Mouse (Mus musculus): ENCODE results near the gene 4931406C07Rik. TPM values are rescaled to one million over a fixed set of nuclear protein-coding genes. Genes with fewer than 3 reads are reported as not detected.
A peak's percentile ranks its signal among the peaks of the same experiment; 100 is the strongest.
"Not testable (repeated sequence)": the region's sequence is repeated elsewhere in the genome, so short reads cannot be mapped to it uniquely, and the experiment has no call there.

4931406C07Rik gene
- 1 to 10 TPM; 3.6 to 4.0 TPM for total RNA-seq (2021)
- long read RNA-seq, experiment 1, partial matches to known transcripts = 1 of 2 reads
- long read RNA-seq, experiment 1, other reads (novel, unspliced or antisense) = 0 of 2 reads
- long read RNA-seq, experiment 2, partial matches to known transcripts = 1 of 2 reads
- long read RNA-seq, experiment 2, other reads (novel, unspliced or antisense) = 0 of 2 reads

DNA sequence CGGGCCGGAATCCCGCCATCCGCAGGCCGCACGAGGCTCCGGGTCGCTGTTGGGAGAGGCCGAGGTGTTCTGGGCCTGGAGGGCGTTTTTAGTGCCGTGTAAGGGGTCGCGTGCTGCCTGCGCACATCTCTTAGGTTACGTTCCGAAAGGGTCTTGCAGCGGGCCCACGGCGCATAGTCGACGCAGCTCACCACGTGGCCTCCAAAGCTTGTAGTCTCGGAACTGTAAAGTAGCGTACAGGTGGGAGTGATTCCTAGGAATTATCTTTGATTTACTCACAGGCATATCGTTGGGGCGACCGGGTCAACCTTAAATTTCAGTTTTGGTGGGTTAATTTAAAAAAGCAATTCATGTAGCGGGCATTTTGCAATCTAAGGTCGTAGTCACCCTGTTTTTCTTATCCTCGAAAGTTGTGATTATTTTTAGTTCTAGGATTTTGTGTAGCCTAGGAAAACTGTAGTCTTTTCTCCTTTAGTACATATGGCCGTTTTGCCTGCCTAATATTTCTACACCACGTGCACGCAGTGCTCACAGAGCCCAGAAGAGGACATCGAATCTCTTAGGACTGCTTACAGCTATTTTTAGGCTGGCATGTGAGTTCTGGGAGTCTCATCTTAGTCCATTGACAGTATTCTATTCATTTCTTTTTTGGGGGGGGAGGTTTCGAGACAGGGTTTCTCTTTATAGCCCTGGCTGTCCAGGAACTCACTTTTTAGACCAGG, at the start of gene 4931406C07Rik:
TSS of gene 4931406C07Rik (minus strand) at position 51 of the 722 bp plus-strand sequence.
- DNase-seq (ENCODE audit: low spot score) = peak; percentile 45

DNA sequence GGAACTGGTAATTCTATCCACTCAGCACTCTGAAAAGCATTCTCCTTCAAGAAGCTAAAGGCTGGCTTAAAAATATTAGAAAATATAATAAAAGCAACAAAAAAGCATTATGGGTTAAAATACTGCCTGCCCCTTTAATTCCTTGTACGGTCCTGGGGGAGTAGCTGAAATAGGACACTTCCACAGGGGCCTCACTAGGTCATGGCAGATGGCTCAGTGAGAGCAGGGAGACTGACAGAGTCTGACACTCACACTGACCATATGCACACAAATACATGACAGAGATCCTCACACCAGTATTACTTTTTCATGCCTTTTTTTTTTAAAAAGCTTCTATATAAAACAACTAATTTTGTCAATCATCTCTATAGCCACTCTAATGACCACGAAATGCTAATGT, 43.7 kb upstream of the 4931406C07Rik start:
- DNase-seq (ENCODE audit: low spot score) = no peak

DNA sequence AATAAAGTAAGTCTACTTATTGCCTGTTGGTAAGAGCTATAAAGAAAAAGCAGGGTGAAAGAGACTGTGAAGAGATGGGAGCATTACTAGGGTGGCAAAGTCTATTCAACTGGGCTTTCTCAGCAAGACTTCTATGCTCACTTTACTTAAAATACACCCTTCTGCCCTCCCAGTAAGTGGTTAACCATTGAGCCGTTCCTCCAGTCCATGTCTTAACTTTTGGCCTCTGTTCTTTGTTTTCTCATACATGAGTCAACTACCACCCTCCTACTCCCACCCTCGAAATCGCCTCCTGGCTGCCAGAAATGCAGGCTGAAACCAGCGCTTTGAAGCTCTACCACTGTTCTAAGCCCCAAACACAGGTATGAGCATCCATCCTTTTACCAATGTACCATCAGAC, 31.5 kb upstream of the 4931406C07Rik start:
- no peak for DNase-seq (ENCODE audit: low spot score)

DNA sequence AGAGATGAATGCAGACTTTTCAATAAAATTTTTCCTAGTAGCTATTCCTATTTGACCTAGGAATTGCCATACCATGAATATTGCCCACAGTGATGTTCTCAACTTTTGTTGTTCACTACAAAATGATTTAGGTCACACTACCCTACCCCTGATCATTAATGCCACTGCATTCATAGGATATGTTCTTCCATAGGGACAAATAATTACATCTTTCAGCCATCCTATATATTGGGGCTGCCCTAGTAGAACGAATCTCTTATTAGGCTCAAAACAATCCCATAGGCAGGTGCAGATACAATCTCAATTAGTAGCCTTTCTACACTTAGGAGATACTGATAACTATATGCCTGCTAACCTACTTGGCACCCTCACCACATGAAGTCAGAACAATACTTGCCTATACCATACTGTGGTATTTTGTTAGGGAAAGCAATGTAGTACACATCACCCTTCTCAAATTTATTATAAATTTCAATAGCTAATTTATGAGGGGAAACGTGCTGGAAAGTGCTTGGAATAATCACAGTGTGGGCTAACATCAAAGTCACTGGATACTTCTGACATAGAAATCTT, 12.0 kb upstream of the 4931406C07Rik start:
- no peak for DNase-seq (ENCODE audit: low spot score)

DNA sequence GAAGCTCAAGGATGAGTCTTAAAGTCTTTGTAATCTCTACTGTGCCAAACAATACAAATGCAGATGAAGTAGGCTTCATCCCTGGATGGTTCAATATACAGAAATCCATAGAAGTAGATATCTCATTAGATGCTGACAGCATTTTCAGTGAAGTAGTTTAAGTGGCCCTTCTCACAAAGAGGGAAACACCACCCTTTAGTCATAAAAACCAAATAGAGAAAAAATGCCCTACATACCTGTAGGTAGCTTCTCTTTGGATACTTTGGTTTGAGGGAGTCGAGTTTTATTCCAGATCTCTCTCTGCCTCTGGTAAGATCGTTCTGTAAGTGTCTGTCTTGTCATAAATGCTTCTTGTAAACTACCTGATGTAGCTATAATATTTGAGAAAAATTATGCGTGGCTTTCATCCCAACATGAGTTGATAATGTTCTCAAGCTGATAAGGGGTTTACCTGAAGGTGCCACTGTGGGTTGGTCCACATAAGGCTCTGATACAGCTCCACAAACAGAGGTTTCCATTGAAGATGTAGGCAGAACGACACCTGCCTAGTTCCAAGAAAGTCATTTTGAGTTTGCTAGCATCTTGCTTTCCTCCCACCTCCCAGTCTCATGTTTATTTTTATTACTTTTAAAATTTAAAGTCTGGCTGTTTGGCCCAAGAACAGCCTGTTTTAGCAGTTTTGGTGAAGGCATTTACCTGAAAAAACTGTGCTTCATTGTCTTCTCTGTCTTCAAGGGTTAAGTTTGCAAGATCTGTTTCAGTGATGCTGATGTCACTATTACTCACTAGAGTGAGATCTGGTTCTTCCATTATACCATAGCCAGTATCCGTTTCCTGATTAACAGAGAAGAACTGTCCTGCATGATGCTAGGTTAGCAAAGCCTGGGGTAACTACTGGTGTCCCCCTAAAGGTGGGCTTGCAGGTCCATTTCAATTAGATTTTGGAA, 11.2 kb upstream of the 4931406C07Rik start:
- DNase-seq (ENCODE audit: low spot score) = no peak

DNA sequence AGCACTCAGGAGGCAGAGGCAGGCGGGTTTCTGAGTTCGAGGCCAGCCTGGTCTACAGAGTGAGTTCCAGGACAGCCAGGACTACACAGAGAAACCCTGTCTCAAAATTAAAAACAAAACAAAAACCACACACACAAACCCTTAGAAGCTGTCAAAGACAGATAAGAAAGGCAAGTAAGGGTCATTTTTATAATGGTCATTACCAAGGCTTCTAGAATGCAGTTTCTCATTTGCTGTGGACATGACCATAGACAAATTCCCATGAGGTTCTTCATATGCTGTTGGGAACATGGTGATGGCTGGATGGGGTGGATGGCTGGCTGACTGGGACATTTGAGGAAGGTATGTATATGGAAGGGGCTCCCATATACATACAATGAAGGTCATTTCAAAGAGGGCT, 10.0 kb upstream of the 4931406C07Rik start:
- not testable (repeated sequence) for DNase-seq (ENCODE audit: low spot score)

DNA sequence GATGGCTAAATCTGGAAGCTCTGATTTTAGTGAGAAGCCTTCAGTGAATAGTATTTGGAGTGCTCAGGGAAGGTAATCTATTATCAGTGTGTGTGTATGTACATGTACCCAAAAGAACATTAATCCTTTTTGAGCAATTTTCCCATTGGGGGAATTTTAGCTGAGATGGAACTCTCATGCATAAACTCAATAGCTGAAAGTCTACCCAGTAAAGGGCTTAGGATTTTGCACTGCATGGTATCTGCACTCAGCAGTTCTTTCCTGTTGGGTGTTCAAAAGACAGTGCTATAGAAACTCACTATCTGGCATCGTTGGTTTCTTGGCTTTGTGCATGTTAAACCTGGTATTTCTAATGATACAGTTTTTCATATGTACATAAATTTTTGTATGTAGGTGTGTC, 8.4 kb upstream of the 4931406C07Rik start:
- DNase-seq (ENCODE audit: low spot score) = no peak

DNA sequence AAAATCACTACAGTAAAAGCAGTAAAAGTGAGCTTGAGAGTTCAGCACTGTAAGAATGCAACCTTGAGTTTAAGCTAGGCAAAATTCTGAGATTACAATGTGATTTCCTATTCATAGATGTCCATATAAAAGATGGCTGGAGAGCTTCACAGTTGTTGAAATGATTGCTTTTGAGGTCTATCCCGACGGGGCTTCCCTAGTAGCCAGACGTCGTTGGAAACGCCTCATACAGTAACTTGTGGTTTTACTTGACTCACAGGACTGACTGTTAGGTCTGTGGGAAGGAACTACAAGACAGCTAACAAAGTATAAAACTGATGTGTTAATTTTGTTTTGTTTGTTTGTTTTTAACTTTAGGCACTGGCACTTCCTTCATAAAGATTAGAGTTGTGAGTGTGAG, 7.4 kb upstream of the 4931406C07Rik start:
- DNase-seq (ENCODE audit: low spot score) = no peak

DNA sequence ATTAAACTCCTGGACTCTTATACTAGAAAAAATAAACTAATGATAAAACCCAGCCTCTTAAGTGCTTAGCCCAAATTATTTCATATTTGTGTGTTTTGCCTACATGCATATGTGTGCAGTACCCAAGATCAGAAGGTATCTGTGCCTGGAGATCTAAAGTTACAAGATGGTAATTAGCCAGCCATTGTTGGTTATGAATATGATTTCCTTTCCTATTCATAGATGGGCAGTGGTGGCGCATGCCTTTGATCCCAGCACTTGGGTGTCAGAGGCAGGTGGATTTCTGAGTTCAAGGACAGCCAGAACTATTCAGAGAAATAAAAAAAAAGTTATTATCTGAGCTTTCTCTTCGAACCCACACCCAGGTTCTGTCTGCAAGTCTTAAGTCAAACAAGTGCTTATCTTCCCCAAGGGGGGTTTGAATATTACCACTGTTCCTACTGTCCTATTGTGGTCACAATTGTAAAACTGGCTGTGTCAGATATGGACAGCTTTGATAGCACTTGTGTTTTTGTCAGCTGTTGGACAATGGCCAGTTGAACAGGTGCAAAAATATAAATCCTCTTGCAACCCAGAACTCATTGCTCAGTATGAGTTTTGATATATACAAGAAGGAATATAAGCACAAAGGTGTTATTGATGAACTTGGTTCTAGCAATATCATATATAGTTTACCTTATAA, 5.9 kb upstream of the 4931406C07Rik start:
- no peak for DNase-seq (ENCODE audit: low spot score)

DNA sequence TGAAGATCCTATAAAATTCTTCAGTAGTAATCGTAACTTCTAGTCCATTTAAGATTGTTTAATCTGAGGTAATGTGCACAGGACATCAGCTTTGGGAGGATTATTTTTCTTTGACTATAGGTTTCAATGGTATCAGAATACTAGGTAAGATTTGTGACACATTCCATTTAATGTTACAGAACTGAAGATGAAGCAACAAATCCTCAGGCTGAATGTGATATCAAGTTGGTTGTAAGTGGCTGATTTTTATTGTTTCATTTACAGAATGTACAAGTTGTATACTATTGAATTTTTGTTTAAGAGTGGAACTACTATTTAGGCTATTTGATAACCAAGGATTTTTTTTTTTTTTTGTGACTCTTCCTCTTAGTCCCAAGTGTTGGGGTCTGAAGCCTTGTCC, 3.9 kb upstream of the 4931406C07Rik start:
- DNase-seq (ENCODE audit: low spot score) = no peak

DNA sequence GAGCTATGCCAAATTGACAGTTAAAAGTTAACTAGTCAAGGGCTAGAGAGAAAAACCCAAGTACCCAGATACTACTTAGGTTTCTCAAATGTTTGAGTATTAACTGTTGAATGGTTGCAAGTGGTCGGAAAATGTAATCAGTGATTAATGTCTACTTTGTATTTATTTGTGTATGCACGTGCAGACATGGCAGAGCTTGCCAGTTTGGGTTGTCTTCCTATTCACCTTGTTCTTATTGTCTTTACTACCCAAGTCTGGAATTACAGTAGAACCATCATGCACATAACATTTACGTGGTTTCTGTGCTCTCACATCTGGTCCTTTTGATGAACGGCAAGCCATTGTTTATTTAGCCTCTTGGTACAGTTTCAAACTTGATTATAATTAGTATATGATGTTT, 3.2 kb upstream of the 4931406C07Rik start:
- DNase-seq (ENCODE audit: low spot score) = no peak

DNA sequence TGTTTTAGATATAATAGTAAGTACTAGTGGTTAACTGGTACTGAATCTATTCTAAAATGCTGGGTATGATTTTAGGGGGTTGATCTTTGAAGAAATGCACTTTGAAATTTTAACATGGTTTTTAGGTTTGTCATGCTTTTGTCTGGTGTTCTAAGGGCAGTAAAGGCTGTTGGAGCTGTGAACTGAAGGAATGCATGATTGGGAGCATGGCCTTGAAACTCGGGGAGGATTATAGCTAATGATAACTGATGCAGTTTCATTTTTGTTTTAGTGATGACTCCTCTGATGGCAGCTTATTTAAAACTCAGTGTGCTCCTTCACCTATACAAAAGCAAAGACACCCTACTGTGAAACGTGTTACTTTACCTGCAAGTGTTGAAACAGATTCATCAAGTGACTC, 2.0 kb upstream of the 4931406C07Rik start:
- DNase-seq (ENCODE audit: low spot score) = no peak

DNA sequence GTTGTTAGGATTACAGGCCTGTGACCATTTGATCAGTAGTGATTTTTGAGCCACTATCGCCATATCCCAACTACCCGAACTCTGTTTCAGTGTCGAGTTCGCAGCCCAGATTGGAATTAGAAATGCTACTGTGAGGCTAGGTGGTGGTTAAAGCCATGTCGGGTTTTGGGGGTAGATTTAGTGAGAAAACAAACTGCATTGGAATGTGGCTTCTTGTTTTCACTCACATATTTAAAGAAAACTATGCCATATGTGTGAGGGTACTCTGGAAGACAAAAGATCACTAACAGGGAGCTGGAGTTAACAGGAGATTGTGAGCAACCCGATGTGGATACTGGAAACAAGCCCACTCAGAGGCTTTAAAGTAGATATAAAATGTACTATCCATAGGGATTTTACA, 1.0 kb upstream of the 4931406C07Rik start:
- no peak for DNase-seq (ENCODE audit: low spot score)

DNA sequence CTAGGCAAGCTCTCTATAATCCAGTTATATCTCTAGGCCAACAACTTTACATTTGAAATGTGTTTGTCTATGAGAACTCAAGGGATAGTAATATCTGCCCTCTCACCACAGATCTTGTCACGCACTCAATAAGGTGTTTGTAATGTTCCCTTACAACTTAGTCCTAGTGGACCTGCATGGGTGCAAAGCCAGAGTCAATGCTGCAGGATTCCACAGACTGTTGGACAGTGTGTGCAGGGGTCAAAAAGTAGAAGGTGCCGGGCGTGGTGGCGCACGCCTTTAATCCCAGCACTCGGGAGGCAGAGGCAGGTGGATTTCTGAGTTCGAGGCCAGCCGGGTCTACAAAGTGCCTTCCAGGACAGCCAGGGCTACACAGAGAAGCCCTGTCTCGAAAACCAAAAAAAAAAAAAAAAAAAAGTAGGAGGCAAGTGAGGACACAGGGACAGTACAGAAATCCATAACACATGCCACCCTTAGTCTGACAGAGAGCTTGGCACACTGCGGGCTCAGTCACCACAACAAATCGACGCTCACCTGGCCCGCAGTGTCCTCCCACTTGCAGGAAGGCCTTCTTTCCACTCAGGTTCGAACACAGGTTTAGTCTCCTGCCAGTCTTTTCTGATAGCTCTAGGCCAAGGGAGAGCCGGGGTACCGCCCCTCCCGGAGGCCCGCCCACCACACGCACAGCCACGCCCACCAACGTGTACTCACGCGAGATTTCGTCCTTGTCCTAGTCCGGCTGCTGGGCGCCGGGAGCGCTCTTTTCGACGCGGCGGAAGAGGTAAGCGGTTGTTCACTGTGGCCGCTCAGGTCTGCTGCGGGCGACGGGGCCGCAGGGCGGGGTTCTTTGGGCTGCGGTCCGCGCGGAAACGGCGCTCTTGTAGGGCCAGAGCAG, 498 bp downstream of the 4931406C07Rik start, which contains the start of gene Taf1d:
TSS of gene Taf1d (plus strand) at position 712 of the 895 bp plus-strand sequence.
- peak; percentile 98 for DNase-seq (ENCODE audit: low spot score)

DNA sequence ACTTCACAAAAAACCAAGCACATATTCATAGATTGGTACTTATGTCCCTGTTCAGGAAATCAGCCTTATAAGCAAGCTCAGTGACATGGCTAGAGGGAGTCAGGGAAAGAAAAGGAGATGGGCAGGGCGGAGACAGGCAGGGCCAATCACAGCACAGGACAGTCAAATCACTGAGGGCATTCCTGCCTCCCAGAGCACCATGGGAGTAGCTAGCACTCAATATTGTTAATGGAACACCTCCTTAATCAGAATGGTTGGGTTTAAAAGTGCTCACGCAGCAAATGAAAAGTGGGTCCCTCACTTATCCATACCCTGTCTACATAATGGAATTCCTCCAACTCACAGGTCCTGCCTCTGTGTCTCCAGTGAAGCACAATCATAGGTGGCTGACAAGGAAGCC, 3.4 kb downstream of the 4931406C07Rik start:
- no peak for DNase-seq (ENCODE audit: low spot score)

DNA sequence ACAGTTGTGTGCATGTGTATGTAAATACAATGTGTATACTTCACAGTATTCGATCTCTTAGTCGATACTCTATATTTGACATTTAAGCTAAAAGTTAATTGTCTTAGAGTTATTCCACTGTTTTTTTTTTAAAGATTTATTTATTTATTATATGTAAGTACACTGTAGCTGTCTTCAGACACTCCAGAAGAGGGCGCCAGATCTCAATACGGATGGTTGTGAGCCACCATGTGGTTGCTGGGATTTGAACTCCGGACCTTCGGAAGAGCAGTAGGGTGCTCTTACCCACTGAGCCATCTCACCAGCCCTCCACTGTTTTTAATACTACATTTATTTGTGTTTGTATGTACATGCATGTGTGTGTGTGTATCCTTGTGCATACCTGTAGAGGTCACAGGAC, 4.2 kb downstream of the 4931406C07Rik start:
- not testable (repeated sequence) for DNase-seq (ENCODE audit: low spot score)

DNA sequence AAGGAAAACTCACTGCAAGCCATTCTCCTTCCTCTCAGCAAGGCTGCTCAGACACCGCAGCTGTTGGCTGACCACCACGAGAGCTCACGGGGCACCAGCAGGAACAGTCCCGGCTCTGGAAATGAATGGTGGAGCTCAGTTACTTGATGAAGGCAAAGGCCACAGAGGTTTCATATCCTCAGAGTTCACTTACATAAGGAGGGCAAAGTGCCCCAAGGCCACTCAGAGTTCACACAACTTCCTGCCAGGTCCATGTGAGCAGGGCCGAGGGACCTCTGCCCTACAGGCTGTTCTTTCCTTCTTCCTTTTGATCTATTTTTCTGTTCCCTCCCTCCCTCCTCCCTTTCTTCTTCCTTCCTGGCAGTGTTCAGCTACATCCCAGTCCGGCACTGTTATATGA, 4.8 kb downstream of the 4931406C07Rik start:
- DNase-seq (ENCODE audit: low spot score) = peak; percentile 55

DNA sequence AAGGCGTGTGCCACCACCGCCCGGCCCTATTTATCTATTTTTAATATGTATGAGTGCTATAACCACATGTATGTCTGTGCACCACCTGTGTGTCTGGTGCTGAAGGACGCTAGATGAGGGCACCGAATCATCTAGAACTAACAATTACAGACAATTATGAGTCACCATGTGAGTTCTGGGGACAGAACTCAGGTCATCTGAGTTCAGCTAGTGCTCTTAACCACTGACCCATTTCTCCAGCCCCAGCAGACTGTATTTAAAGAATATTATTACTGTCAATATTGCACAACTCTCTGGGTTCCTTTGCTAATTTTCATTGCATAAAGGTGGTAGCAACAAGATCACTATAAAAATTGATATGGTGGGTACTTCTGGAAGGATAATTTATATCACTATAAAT, 6.2 kb downstream of the 4931406C07Rik start:
- DNase-seq (ENCODE audit: low spot score) = no peak

DNA sequence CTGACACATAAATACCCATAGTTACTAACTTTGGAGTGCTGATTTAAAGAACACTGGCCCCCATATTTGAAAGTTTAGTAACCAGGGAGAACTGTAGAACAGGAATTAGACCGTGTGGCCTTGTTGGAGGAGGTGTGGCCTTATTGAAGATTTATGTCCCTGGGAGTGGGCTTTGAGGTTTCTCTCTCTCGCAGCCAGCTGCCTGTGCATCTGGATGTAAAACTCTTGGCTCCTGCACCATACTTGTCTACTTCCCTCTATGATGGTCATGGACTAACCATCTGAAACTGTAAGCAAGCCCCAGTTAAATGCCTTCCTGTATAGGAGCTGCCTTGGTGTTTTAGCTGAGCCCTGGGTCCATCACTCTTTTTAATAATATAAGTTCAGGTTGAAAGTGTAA, 7.8 kb downstream of the 4931406C07Rik start:
- no peak for DNase-seq (ENCODE audit: low spot score)

DNA sequence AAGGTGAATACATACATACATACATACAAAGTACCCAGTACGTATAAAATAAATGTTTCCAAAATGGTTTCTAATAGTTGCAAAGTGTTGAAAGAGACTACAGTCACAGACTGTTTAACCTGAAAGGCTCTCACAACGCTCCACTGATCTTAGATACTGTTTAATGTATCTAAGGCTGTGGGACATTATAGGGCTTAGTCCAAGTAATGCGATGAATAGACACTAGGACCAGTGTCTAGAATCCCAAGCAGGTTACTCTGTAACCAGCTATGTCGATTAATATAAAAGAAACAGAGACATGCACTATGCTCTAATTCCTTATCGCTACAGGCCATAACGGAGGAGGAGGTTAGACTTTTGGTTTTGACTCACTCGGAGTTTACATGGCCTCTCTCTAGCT, 9.1 kb downstream of the 4931406C07Rik start:
- no peak for DNase-seq (ENCODE audit: low spot score)
